11 mouse cellular contexts compared by ENCODE assay signal in genomic region chr1:170700496-170701027, GRCm38 (mm10). TPM values are rescaled to one million over a fixed set of nuclear protein-coding genes. Genes with fewer than 3 reads are reported as not detected.
"Had no signal": no experiment of that assay in that cellular context is flagged by ENCODE, and none has a peak within 500 bp of the region (broad histone marks: within the 10 kb centered on the region; RNA-seq: fewer than 3 reads in every experiment).

No protein-coding gene starts in this region.

- H3K4me2 ChIP-seq: neural tube, embryonic 13.5 days had no signal

- H3K9ac ChIP-seq: liver, embryonic 14.5 days; neural tube, embryonic 13.5 days had no signal

- H3K27me3 ChIP-seq: neural tube, embryonic 13.5 days had no signal

- H3K36me3 ChIP-seq: neural tube, embryonic 13.5 days had no signal

- DNase-seq: kidney, adult 8-10 months; kidney, postnatal 25 days; left cerebral cortex, postnatal 4 days; lung, adult 18-20 months; midbrain, embryonic 14.5 days; right cerebral cortex, adult 18-20 months; right cerebral cortex, postnatal 25 days; thymus, postnatal 4 days had no signal

- H3K4me3 ChIP-seq: neural tube, embryonic 13.5 days had no signal

- H3K9me3 ChIP-seq: neural tube, embryonic 13.5 days had no signal

- H3K27ac ChIP-seq: liver, embryonic 14.5 days; neural tube, embryonic 13.5 days had no signal

RNA-seq across cellular contexts. Expression of gene Olfml2b, which starts 56.2 kb away (rescaled TPM):
- total RNA-seq: monocyte, adult 5-6 weeks had no signal
